Mouse (Mus musculus) C2C12 (cell line): ENCODE measurements around the gene Irx3.

Source experiments
- CEBPB ChIP-seq: IDR thresholded peaks from one replicate; pipeline ENCODE4 v1.6.1; 2011; ENCODE audit warnings: low read depth, mild to moderate bottlenecking, control low read depth, moderate library complexity
- CTCF ChIP-seq: IDR thresholded peaks from one replicate; pipeline ENCODE4 v1.5.1; 2011; ENCODE audit not compliant: control insufficient read depth, insufficient read depth, insufficient read length
- MAX ChIP-seq: IDR thresholded peaks from one replicate; pipeline ENCODE4 v1.6.1; 2011; ENCODE audit warnings: mild to moderate bottlenecking, control low read depth
- MYOD1 ChIP-seq: IDR thresholded peaks from one replicate; pipeline ENCODE4 v1.6.1; 2011; ENCODE audit warnings: low read depth; ENCODE audit not compliant: control insufficient read depth, insufficient read length
- USF1 ChIP-seq: IDR thresholded peaks from one replicate; pipeline ENCODE4 v1.6.1; 2011; ENCODE audit warnings: low read depth, mild to moderate bottlenecking, control low read depth, moderate library complexity

GRCm38 (mm10) chr8:91827192-91827591, 25.3 kb upstream of the Irx3 start:
- TF ChIP-seq USF1 (no peak), MYOD1 (no peak), CTCF (no peak), CEBPB (no peak), MAX (no peak)
